Mouse (Mus musculus) erythroblast, embryonic 14.5 days (primary cell): Measurements from ENCODE around the gene Fbxl22.

Experiments
- GATA1 ChIP-seq: IDR thresholded peaks from 2 replicates; pipeline ENCODE4 v1.6.1; 2012; ENCODE audit warnings: low read length, inconsistent platforms, mixed read lengths
- TAL1 ChIP-seq: IDR thresholded peaks from 3 replicates; pipeline ENCODE4 v1.6.1; 2012; ENCODE audit warnings: low read length, inconsistent platforms, mixed read lengths

DNA sequence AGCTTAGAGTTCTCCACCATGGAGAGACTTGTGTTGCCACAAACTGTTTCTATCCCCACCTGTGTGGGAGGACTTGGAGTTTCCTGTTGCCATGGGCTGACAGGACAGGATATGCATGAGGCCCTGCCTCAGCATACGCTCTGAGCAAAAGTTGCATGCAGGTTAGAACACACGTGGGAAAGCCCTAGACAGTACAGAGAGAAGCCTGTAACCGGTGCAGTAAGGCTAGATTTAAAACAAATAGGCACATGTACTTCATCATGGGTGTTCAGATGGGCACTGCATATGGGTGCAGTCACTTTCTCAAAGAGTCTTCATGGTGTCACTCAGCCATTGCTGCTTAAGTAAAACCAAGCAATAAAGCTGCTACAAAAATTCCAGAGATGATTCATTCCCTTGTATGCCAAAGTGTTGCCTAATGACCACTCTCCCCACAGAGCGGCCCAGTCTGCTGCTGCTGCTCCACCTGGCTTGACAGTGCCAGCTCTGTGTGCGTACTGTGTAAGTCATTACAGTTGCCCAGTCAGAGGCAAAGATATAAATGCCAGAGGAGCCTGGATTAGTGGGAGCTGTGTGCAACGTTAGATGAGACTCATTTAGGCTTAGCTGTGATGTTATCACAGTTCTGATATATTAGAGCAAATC is 2.0 kb upstream of the Fbxl22 start:
- no peak for TF ChIP-seq GATA1
- no peak for TF ChIP-seq TAL1
